Mouse (Mus musculus) c-Kit-positive CD71-positive TER-119-negative erythroid progenitor cells, embryonic 14.5 days (primary cell): ENCODE results near the gene Olfr398.

Experiments
- DNase-seq: peaks from one replicate; pipeline ENCODE4 v3.0.0-alpha.2; 2013; ENCODE audit warnings: low read depth

The Olfr398 gene

GRCm38 (mm10) chr11:73990307-73990706 is at the start of gene Olfr398:
Gene Olfr398, minus strand, starts transcription at chr11:73990407.
- DNase-seq, result no peak

- DNase-seq, result no peak
Measured at GRCm38 (mm10) chr11:73993115-73993514, 2.9 kb upstream of the Olfr398 start.

- no peak for DNase-seq
Measured at GRCm38 (mm10) chr11:73960517-73960916, 29.7 kb downstream of the Olfr398 start, which contains the start of gene Olfr397. Gene Olfr397, plus strand, starts transcription at chr11:73960817.

DNA sequence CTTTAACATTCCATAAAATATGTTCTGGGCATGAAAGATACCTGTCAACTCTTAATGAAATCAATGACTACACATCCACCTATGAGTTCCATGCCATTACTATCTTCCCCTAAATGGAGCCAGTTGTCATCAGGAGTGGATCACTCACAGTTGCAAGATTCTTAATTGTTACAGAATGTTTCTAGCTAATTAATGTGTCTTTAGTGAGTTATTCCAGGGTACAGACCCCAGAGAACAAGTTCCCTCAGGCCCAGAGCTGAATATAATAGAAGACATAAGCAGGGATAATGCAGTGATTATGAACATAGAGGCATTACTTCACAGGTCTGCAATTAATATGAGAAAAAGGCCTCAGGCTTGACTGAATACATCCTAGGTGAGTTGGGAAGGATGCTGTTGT is 53.8 kb downstream of the Olfr398 start, which contains the start of gene Olfr23:
TSS of gene Olfr23 (plus strand) at position 301 of the 400 bp plus-strand sequence.
- no peak for DNase-seq
